Mouse (Mus musculus): ENCODE results near the gene Pak1.
"Not testable (repeated sequence)": the region's sequence is repeated elsewhere in the genome, so short reads cannot be mapped to it uniquely, and the experiment has no call there.

The Pak1 gene

DNA sequence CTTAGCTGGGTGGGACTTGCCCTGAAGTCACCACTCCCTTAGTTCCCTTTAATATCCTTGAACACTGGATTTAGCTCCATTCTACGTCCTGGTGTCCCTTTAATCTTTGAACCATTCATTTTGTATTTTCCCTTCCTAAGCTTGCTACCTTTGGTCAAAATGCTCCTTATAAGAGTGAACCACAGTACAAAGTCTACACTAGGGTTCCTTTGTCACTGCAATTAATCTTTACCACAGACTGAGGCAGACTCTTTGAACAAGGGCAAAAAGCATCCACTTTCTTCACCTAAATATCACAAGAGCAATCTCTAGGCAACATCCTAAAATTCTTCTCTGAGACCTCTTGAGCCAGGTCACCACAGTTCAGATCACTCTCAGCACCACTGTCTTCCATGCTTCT is 8.1 kb upstream of the Pak1 start:
- DNase-seq = no peak

DNA sequence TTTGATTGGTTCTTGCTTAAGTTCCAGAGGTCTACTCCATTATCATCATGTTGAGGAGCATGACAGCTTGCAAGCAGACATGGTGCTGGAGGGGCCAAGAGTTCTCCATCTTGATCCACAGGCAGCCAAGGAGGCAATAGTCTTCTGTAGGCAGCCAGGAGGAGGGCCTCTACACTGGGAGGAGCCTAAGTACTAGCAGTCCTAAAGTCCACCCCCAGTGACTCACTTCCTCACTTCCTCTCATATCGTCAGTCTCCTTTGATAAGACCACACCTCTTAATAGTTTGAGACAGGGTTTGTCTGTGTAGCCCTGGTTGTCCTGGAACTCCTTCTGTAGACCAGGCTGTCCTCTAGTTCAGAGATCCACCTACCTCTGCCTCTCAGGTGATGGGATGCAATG is 7.5 kb upstream of the Pak1 start:
- no peak for DNase-seq

DNA sequence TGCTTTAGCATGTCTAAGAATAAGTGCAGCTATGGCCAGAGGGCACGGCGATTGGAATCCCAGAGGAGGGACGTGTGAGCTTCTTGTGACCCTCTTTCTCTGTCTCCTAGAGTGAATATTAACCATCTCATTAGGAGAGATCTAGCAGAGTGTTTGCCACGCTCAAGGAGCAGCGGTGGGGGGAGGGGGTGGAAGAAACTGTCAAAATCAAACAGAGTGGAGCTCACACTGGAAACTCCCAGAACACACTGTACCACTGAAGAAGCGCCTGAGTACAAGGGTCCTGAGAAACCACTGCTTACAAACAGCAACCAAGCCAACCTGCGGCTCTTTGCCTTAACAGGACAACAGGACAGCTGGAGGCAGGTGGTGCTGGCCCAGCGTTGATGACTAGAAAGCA is 6.8 kb upstream of the Pak1 start:
- peak in 1 of 2 experiments; percentile 56 for DNase-seq

DNA sequence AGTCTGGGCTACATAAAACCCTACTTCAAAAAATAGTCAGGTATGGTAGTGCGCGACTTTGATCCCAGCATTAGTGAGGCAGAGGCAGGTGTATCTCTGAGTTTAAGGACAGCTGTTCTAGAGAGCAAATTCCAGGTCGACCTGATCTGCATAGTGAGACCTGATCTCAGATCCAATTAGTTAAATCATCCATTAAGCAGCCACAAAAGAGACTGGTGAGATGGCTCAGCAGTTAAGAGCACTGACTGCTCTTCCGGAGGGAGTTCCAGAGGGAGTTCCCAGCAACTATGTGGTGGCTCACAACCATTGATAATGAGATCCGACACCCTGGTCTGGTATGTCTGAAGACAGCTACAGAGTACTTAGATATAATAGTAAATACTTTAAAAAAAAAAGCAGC is 4.8 kb upstream of the Pak1 start:
- DNase-seq = no peak

DNA sequence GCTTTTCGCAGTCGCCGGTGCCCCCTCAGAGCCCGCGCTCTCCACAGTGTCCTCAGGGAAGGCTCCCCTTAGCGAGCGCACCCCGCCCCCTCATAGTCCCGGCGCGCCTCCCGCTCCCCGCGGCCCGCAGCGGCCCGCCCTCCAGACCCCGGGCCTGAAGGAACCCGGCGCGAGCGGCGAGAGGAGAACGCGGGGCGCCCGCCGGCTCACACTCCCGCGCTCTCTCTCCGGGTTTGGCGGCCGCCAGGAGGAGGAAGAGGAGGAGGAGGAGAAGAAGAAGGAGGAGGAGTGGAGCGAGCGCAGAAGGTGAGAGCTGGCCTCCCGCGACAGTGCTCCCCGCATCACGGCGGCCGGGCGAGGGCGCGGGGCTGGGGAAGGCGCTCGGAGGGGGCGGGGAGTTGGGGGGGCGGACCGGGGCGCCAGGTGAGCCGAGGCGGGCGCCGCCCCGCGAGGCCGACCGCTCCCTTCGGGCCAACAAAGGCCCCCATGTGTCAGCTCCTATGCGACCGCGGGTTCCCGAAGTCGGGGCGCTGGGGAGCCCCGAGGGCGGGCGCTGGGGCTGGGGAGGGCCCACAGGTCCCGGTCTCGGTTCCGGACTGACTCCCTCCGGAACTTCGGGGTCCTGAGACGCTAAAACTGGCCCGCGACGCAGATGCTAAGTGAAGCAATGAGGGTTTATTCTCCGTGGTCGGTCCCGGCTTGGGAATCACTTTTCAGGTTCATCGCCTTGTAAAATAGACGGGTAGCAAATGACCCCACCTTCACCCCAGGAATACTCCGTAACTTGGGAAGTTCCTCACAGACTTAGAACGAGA is 535 bp downstream of the Pak1 start:
- DNase-seq = peak in 1 of 2 experiments; percentile 7

DNA sequence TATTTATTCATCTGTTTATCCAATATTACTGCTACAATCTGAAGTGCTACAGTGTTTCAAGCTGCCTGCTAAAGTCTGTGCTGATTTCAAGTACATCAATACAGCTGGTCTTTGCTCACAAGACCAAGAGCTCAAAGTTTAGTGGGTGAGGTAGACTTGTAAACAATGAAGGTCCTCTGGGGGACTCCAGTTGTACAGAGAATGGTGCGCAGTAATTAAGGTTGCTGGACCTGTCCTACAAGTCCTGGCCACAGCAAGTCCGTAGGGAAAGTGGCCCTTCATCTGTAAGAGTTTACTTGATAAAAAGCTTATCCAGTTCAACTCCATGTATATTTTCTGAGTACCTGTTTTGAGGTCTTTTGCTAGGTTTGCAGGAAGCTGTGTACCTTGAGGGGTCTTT is 1.9 kb downstream of the Pak1 start:
- DNase-seq = no peak

DNA sequence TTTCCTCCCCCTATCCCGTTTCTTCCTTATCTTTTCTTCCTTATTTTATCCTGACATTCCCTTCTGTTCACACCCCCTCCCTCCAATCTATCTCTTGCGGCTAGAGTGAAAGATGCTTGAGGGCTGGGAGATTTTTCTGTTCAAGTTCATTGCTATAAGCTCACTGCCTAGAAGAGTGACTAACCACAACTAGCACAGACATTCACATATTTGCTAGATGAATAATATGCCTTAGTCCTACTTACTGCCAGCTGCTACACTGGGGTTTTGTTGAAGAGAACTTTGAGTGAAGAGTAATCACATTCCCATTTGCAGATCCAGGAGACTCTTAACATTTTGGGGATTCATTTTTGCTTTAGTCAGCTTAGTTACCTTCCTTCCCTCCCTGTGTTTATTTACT is 4.0 kb downstream of the Pak1 start:
- no peak for DNase-seq

DNA sequence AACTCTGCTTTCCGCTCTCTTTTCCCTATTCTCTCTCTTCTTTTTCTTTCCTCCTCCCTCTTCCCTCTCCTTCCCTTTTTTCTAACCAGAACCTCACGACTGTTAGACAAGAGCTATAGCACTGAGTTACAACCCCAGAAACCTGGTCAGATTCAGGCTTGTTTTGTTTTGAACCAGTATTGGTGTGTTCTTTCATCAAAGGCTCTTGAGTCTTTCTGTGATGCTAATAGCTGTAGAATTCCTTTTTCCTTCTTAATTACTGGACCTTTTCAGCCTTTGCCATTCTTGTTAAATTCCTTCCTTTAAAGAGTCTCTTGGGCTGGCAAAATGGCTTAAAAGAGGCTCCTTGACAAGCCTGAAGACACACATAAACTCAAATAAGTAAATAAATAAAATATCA is 14.8 kb downstream of the Pak1 start:
- no peak for DNase-seq

DNA sequence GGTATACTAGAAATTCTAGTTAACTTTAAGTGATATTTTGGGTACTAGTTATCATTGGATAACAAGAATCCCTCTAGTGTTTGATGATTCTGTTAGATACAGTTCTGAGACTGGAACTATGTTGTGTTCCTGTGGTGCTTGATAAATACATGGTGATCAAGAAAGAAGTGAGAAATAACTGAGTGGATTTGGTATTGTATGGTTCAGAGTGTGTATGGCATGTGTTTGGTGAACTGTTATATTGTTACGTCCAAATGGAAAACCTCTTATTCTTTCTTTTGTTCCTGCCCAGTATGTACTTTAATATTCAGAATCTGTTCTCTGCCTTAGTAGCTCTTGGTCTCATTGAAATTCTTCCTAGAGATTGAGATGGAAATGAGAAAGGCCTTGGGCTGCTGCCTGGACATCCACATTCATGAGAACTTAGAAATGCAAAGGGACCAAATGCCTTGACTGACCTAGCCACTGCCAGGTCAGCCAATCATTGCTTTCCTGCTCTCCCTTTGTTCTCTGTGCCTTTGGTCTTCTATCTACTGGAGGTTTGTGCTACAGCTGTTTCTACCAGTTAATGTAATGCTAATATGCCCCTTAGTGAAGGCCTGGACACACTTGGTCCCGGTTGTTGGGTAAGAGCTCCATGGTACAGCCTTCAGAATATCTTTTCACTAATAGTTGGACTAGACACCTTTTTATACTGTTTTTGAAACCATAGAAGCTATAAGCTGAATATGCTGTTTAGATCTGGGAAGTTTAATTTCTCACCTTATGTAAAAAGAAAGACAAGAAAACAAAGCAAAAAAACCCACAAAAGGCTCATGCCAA is 16.1 kb downstream of the Pak1 start:
- DNase-seq = no peak

DNA sequence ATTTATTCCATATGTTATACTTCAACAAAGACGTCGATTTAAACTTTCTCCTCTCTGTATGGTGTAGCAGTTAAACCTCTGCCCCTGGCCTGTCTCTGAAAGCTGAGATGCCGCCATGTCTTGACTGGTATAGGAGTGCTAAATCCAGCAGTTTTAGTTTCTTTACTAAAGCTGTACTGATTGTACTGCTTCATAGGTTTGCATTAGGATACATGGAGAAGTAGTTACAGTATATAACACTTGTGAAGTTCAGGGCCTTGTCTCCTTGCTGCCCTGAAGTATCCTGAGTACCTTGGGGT is 16.7 kb downstream of the Pak1 start:
- no peak for DNase-seq

DNA sequence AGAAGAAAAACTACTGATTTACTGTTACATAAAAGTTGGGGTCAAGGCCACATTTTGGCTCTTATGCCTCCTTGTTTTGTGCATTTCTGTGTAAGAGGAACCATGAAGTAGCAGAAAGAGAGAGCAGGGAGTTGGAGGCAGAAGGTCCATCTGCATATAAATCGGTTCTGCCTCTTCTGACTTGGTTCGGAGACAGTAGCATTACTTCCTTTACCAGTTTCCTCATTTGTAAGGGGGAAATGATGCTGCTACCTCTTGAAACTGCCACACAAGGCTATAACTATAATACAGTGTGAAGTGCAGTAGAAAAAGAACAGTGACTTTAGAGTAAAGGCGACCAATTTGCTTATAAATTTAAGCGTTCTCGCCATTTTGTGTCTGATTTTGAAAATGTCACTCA is 21.0 kb downstream of the Pak1 start:
- no peak for DNase-seq

DNA sequence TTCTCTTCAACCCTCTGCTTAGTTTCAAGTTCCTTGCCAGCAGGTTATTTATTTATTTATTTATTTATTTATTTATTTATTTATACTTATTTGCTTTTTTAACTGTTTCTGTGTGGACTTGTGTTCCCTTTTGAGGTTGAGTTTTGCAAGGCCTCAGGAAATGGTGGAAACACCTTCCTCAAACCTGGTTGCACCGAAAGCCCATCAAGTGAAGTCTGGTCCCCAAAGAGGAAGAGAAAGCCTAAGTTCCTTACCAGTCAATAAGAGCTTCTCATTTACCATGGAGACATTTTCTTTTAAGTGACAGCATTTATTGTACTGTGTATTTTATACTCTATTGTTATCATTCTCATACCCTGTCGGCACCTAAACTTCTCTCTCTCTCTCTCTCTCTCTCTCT is 33.5 kb downstream of the Pak1 start:
- DNase-seq = no peak

DNA sequence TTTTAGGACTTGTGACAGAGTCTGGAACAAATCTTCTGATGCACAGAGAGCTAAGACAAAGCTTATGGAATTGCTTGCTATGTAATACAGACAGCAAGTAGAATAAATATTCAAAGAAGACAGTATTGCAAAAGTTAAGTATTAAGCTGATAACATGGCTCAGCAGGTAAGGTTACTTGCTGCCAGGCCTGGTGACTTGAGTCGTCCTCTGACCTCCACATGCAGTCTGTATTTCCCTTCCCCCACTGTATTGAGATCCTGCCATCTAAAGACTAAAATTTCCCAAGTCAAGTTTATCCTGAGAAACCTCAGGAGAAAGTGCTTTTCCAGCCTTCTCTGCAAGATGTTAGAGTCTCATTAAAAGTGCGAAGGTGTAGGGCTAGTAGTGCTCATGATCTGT is 40.8 kb downstream of the Pak1 start:
- DNase-seq = peak; percentile 23 to 26

DNA sequence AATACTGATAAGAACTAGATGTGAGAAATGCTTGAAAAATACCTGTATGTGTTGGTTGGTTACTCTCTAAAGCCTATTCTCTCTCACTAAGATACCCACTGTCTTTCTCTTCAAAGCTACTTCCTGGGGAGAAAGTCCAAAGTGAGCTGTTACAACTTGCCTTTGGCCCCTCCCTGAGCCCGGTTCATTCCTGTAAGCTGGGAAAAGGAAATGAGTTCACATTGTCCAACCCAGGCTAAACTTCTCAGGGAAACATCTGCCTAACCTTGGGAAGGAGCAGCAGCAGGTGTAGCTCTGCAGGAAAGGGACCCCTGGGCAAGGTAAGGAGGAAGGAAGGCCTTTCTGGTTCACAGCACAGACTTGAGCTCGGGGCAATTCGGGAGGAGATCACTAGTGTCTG is 42.4 kb downstream of the Pak1 start:
- DNase-seq = peak; percentile 58 to 60

DNA sequence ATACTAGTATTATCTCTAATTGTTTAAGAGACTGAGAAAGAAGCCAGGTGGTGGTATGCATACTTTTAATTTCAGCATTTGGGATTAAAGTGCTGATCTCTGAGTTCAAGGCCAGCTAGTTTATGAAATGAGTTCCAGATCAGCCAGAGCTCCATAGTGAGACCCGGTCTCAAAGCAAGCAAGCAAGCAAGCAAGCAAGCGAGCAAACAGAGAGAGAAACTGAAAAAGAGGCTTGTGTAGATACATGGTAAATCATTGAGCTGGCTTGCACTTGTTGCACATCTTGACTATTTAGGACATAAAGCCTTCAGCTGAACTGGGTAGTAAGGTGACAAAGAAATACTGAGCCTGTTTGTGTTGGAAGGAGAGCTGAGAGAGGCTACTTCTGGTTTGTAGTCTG is 44.6 kb downstream of the Pak1 start:
- DNase-seq = no peak

DNA sequence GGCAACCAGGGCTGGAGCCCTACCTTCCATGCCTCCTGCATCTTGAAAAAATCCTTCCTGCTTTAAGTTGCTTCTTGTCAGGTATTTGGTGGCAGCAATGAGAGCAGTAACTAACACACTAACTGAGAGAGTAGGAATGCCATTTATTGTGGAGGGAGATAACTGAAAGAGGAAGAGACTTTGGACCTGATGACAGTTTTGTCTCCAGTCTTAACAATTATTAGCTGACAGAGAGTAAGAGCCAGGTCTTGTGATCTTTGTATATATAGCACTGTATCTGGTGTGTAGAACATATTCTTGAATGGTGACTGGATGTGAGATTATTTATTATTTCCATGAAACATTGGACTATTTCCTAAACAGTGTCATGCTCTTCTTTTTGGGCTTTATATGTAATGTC is 50.2 kb downstream of the Pak1 start:
- peak in 1 of 2 experiments; percentile 26 for DNase-seq

DNA sequence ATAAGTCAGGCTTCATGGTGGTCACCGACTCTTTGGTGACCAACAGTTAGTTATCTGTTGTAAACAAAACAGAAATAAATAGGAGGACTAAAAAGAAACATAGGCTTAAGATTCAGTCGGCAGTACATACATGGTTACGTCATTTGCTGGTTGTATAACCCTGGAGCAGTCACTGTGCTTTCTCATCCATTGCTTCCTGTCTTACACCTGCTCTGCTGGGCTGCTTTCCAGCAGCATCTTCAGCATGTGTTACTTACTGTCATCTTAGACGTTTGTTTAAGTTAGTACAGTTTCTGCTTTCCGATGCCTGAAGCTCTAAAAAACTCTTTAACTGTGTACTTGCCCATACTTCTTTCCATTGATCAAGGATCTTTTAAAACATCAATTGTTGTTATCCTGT is 53.0 kb downstream of the Pak1 start:
- DNase-seq = peak in 1 of 2 experiments; percentile 14

DNA sequence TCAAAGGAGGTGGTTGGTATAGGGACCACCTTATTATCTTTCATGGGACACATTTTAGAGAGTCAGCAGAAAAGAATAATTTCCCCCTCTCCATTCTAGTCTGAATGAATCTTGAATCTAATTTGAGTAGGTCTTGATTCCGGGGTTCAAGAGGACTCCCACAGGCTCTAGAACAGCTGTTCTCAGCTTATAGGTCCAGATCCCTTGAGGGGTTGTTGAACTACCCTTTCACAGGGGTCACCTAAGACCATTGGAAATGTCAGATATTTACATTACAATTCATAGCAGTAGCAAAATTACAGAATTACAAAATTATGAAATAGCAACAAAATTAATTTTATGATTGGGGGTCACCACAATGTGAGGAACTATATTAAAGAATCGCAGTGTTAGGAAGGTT is 54.0 kb downstream of the Pak1 start:
- no peak for DNase-seq

DNA sequence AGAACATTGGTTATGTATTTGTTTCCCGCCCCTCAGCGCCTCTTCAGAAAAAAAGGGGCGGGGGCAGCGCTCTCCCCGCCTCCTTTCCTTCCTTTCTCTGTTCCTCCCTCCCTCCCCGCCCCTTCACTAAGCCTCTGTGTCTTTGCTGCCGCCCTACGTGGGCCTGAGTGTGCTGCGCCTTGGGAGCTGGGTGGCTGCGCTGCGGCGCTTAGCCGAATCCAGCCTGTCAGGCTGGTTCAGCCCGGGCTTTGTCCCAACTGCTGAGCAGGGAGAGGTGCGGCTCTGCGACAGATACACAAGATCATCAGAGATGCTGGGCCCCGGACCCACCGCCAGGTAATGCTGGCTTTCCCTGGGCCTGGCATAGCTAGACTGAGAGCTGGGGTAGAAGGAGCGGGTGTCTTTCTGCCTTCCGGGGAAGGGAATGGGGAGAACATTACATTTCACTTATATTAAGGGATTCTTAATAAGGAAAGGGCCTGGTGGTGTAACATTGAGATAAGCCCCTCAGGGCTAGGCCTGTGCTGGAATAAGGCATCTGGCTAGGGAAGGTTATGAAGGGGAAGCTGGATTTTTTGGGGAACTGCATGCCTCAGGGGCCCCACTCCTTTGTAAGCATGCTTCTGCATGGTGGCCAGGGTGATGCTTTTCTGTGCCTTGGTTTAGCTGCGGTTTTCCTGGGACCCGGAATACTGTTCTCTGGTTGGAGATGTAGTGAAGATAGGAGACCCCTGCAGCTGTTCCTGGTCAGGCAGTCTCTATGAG is 54.6 kb downstream of the Pak1 start:
- peak; percentile 42 to 63 for DNase-seq

DNA sequence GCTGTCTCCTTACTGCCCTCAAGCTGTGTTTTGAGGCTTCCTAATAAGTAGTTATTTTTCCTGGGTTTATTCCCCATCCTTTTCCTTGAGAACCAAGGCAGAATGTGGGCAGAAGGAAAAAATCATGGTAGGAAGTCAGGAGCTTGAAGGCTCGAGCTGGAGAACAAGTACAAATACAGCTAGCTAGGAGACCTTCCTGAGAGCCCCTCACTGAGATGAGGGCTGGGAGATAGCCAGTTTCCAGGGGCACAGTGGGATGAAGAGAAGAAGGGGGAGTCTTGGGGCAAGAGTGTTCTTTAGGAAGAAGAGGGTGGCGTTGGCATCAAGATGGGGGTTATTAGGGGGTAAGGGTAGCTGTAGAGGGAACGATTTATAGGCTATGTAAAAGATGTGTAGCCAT is 56.1 kb downstream of the Pak1 start:
- no peak for DNase-seq

DNA sequence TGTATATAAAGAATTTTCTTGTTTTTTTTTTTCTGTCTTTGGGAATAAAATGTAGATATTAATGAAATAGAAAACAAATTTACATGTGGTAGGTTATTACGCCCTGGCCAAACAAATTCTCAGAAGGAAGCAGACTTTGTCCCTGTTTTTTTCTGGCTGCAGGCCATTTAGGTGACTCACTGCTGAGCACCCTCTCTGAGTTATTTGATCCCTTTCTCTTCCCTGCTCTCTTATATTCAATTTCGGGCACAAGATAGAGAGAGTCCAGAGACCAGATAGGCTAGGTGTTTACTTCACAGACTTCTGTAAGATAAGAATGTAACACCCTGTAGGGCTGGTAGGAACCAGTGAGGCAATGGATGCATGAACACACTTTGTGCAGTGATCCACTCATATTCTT is 57.2 kb downstream of the Pak1 start:
- DNase-seq = peak; percentile 55 to 64

DNA sequence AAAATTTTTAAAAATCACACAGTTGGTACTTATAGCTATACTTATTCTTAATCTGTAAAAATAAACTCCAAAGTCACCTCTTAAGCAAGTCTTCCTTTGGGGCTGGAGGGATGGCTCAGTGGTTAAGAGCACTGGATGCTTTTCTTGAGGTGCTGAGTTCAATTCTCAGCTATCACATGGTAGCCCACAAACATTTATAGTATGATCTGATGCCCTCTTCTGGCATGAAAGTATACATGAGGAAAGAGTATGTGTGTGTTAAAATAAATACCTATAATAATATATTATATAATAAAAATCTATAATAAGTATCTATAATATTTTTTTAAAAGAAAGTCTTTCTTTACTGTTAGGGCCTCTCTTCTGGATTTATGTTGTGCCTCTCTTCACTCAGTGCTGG is 58.2 kb downstream of the Pak1 start:
- no peak for DNase-seq

DNA sequence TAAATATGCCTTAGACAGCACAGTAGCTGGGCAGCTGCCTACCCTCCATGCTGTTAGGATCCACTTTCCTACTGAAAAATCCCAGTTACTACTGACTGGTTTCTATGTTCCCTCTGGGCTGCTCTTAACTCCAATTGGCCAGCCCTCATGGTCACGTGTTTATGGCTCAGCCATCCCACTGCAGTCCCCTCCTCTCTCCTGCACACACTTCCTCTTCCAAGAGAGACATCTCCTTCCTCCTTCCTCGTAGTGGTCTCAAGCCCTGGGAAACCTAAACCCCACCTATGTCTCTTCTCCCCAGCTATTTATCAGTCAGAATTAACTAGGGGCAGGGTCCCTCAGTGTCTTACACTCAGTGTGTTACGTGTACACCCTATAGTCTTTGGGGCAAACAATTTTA is 61.2 kb downstream of the Pak1 start:
- not testable (repeated sequence) for DNase-seq

DNA sequence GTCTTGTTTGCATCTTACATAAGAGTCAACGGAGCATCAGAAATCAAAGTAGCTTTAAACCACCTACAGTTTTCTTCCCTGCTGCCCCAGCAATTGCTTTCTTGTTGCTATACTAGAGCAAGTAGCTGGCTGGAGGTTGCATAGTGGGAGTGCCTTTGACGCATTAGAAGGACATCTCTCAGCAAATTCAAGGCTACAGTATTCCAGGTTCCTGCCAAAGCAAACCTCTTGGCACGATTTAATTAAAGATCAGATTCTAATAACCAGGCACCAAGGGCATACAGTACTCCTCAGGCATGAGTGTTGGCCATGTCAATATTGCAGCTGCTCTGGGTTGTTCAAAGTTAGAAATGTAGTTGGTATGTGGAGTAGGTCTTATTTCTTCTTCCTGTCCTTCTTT is 62.0 kb downstream of the Pak1 start:
- DNase-seq = no peak

All from kidney, adult 8-10 months (tissue).